Mouse (Mus musculus) megakaryocyte, embryonic 14.5 days (primary cell): ENCODE results near the gene Sp2.

Source experiments
- FLI1 ChIP-seq: IDR thresholded peaks from 2 replicates; pipeline ENCODE4 v1.6.1; 2012; ENCODE audit warnings: low read length, inconsistent platforms, mixed read lengths
- GATA1 ChIP-seq: IDR thresholded peaks from 3 replicates; pipeline ENCODE4 v1.6.1; 2012; ENCODE audit warnings: mixed read lengths, low read length, inconsistent platforms, borderline replicate concordance

DNA sequence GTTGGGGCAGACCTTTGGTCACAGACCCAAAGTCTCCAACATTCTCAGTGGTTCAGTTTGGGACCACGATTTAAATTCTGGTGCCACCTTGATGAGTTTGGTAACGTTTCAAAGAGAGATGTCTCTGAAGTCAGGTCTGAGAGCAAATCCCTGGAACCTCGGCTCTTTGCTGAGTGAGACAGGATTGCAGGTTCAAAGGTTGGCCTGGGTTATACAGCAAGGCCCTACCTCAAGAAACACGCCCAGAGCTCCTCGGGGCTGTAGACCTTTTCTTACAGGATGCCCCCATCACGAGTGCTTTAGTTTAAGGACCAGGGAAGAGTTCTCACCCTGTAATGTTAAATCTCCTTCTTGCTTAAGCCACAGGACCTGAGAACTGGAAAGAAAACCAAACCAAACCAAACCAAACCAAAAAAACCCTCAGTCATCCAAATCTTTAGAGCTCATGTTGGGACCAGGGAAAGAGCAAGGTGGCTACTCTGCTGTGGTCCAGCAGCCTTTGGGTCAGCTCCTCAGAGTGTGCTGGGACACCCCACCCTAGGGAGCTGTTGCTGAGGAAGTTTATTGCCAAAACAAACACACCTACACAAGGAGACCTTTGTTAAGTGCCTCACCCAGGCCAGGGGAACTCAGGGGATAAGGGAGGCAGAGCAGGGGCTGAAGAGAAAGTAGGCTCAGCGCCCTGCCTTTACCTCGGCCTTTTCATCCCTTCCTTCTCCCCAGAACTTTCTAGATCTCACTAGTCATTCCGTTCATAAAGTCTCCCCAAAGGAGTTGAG, 46.7 kb downstream of the Sp2 start:
- no peak for TF ChIP-seq FLI1
- TF ChIP-seq GATA1 = no peak
